In the genomic region with DNA sequence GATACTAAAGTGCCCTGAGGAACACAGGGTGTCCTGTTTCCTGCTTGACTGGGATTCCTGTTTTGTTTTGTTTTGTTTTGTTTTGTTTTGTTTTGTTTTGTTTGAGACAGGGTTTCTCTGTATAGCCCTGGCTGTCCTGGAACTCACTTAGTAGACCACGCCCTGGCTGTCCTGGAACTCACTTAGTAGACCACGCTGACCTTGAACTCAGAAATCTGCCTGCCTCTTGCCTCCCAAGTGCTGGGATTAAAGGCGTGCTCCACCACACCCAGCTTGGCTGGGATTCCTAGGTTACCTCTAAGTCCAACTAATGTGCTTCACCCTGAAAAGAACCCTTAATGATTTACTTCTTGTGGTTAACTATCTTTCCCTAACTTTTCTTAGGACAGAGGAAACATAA, we compare ENCODE assay signal across 7 mouse cellular contexts.
DNase-seq lines count a peak whose midpoint lies in the region; TF ChIP-seq lines count a peak whose summit lies in the region.
"Not testable (repeated sequence)": the region's sequence is repeated elsewhere in the genome, so short reads cannot be mapped to it uniquely, and the experiment has no call there.

No protein-coding gene starts in this region.

- H3K36me3 ChIP-seq in kidney, adult 2 months (ENCODE audit: control insufficient read depth, insufficient read depth, low read length) = not testable (repeated sequence)

- not testable (repeated sequence) for H3K27ac ChIP-seq in kidney, adult 2 months (ENCODE audit: insufficient read depth, low read depth, low read length)
- peak overlapping the region; percentile 58 for H3K27ac ChIP-seq in layer of hippocampus, adult 2 months

- peak; percentile 66 for DNase-seq in ES-CJ7 (ENCODE audit: low read depth, low spot score)
- peak; percentile 74 for DNase-seq in R1 (ENCODE audit: low read depth, low spot score)
- peak; percentile 72 for DNase-seq in ZHBTc4 (ENCODE audit: low read depth, low spot score)
- DNase-seq in heart, adult 11 months = peak; percentile 34
- DNase-seq in kidney, adult 2 months = peak; percentile 28
- peak; percentile 27 for DNase-seq in kidney, adult 9 months
- not testable (repeated sequence) for DNase-seq in layer of hippocampus, adult 2 months (ENCODE audit: low spot score in 2 of 2)

- not testable (repeated sequence) for TF ChIP-seq POLR2A in kidney, adult 2 months (IDR thresholded peaks at IDR 0.05; ENCODE audit: low read depth, low read length)

- 54% methylated on average over 3 of the region's 3 CpGs for WGBS in kidney, adult 2 months

- H3K4me3 ChIP-seq in kidney, adult 2 months (ENCODE audit: insufficient read depth, low read depth, low read length); layer of hippocampus, adult 2 months: not testable (repeated sequence)

- H3K4me1 ChIP-seq in kidney, adult 2 months (ENCODE audit: control insufficient read depth, insufficient read depth, low read length) = not testable (repeated sequence)

- H3K27me3 ChIP-seq in kidney, adult 2 months (replicated peaks; ENCODE audit: control insufficient read depth, insufficient read depth, low read length) = not testable (repeated sequence)

- TF ChIP-seq CTCF in kidney, adult 2 months (conservative IDR thresholded peaks at IDR 0.05; ENCODE audit: insufficient read depth, insufficient read length, low read depth, low read length); layer of hippocampus, adult 2 months (conservative IDR thresholded peaks at IDR 0.05): not testable (repeated sequence)
